Mouse (Mus musculus) heart, embryonic 11.5 days (tissue): ENCODE data around the gene Tmem217. TPM values are rescaled to one million over a fixed set of nuclear protein-coding genes. Genes with fewer than 3 reads are reported as not detected.

Source experiments
- ATAC-seq: fragments of 200-750 bp; cut with Nextera tagmentation; replicated peaks from 2 replicates; pipeline ENCODE4 v1.8.0; 2017; ENCODE audit warnings: moderate library complexity; ENCODE audit not compliant: insufficient number of reproducible peaks, low FRiP score, low TSS enrichment
- H3K27ac ChIP-seq: fragments of 300-500 bp; sonication (generic); 2 replicates; pipeline ENCODE4 v1.5.1; 2014; ENCODE audit warnings: mild to moderate bottlenecking, low read depth, low read length
- H3K27me3 ChIP-seq: fragments of 300-500 bp; sonication (generic); 2 replicates; pipeline ENCODE4 v1.6.1; 2014; ENCODE audit warnings: mild to moderate bottlenecking, low read length, mixed read lengths; ENCODE audit not compliant: control insufficient read depth, insufficient read depth
- H3K36me3 ChIP-seq: fragments of 300-500 bp; sonication (generic); 2 replicates; pipeline ENCODE4 v1.6.1; 2014; ENCODE audit warnings: mild to moderate bottlenecking, low read length, moderate library complexity, mixed read lengths; ENCODE audit not compliant: control insufficient read depth, insufficient read depth
- H3K4me1 ChIP-seq: fragments of 300-500 bp; sonication (generic); 2 replicates; pipeline ENCODE4 v1.6.1; 2014; ENCODE audit warnings: low read length; ENCODE audit not compliant: control insufficient read depth, insufficient read depth
- H3K4me2 ChIP-seq: fragments of 300-500 bp; sonication (generic); 2 replicates; pipeline ENCODE4 v1.6.1; 2014; ENCODE audit warnings: mild to moderate bottlenecking, moderate library complexity
- H3K4me3 ChIP-seq: fragments of 300-500 bp; sonication (generic); 2 replicates; pipeline ENCODE4 v1.5.1; 2014; ENCODE audit warnings: low read depth, low read length
- H3K9ac ChIP-seq: fragments of 300-500 bp; sonication (generic); 2 replicates; pipeline ENCODE4 v1.6.1; 2014; ENCODE audit warnings: mild to moderate bottlenecking, low read depth, low read length, moderate library complexity
- H3K9me3 ChIP-seq: fragments of 300-500 bp; sonication (generic); replicated peaks from 2 replicates; pipeline ENCODE4 v1.6.1; 2016; ENCODE audit warnings: low read length; ENCODE audit not compliant: control insufficient read depth
- WGBS: fragments of 180-500 bp; shearing (Covaris S2); extraction: QIAGEN DNeasy Blood & Tissue Kit; methylation state at CpG from one replicate; pipeline ENCODE4 v1.1.7; 2014; ENCODE audit not compliant: insufficient replicate concordance; 5-methylcytosine and 5-hydroxymethylcytosine counted together
- polyA plus RNA-seq: library from polyadenylated mRNA; unstranded; fragments of >200 nt; fragmentation: Nextera tagmentation; extraction: Ambion mirVana; gene quantifications from 2 replicates; pipeline ENCODE4 v1.2.1, GENCODE M21; 2014

Tmem217 gene
- polyA plus RNA-seq, 1 experiment from 2014 or later: 0.13 TPM

- Histone ChIP-seq H3K27me3 (no peaks in the 10 kb centered on the region), H3K9me3 (no peaks in the 10 kb centered on the region), H3K4me1 (peaks cover 11% of the 10 kb centered on the region), H3K9ac (no peak overlapping the region), H3K4me2 (no peak overlapping the region), H3K4me3 (no peak overlapping the region), H3K27ac (no peak overlapping the region), H3K36me3 (peaks cover 6% of the 10 kb centered on the region)
- 91% methylated on average over 6 of the region's 6 CpGs for WGBS
- 0 out of 2 replicates have a peak, but pooled peaks have one; percentile 14 for ATAC-seq
These were observed 33.3 kb upstream of the Tmem217 start for GRCm38 (mm10) chr17:29585446-29585845.

GRCm38 (mm10) chr17:29584737-29585136, 32.6 kb upstream of the Tmem217 start:
- Histone ChIP-seq H3K4me2 (no peak overlapping the region), H3K36me3 (peaks cover 7% of the 10 kb centered on the region), H3K9ac (no peak overlapping the region), H3K27me3 (no peaks in the 10 kb centered on the region), H3K9me3 (no peaks in the 10 kb centered on the region), H3K4me3 (no peak overlapping the region), H3K27ac (no peak overlapping the region), H3K4me1 (peaks cover 9% of the 10 kb centered on the region)
- no peak for ATAC-seq
- 85% methylated on average over 3 of the region's 3 CpGs for WGBS

GRCm38 (mm10) chr17:29584306-29584705, 32.1 kb upstream of the Tmem217 start:
- H3K36me3 ChIP-seq: peaks cover 11% of the 10 kb centered on the region
- 69% methylated on average over 5 of the region's 5 CpGs for WGBS
- H3K9ac ChIP-seq: no peak overlapping the region

GRCm38 (mm10) chr17:29583569-29583968, 31.4 kb upstream of the Tmem217 start:
- Histone ChIP-seq H3K4me3 (no peak overlapping the region), H3K4me1 (no peaks in the 10 kb centered on the region), H3K9ac (no peak overlapping the region), H3K4me2 (no peak overlapping the region), H3K27me3 (no peaks in the 10 kb centered on the region), H3K36me3 (peaks cover 14% of the 10 kb centered on the region), H3K9me3 (no peaks in the 10 kb centered on the region), H3K27ac (no peak overlapping the region)
- WGBS: 77% methylated on average over 5 of the region's 5 CpGs
- no peak for ATAC-seq

More at GRCm38 (mm10) chr17:29584306-29584705, 32.1 kb upstream of the Tmem217 start:
- no peak overlapping the region for H3K4me2 ChIP-seq
- no peak for ATAC-seq
- H3K4me1 ChIP-seq: peaks cover 4% of the 10 kb centered on the region
- no peaks in the 10 kb centered on the region for H3K9me3 ChIP-seq
- H3K27ac ChIP-seq: no peak overlapping the region
- H3K27me3 ChIP-seq: no peaks in the 10 kb centered on the region
- H3K4me3 ChIP-seq: no peak overlapping the region

GRCm38 (mm10) chr17:29579579-29580126, 27.5 kb upstream of the Tmem217 start:
- Histone ChIP-seq H3K27me3 (no peaks in the 10 kb centered on the region), H3K4me2 (no peak overlapping the region), H3K9ac (no peak overlapping the region), H3K4me1 (no peaks in the 10 kb centered on the region), H3K27ac (no peak overlapping the region), H3K4me3 (no peak overlapping the region), H3K36me3 (peaks cover 12% of the 10 kb centered on the region), H3K9me3 (no peaks in the 10 kb centered on the region)
- no peak for ATAC-seq
- 72% methylated on average over 4 of the region's 4 CpGs for WGBS

GRCm38 (mm10) chr17:29569831-29570230, 17.6 kb upstream of the Tmem217 start:
- ATAC-seq: no peak
- 82% methylated on average over 6 of the region's 6 CpGs for WGBS
- Histone ChIP-seq H3K4me2 (no peak overlapping the region), H3K36me3 (peaks cover 24% of the 10 kb centered on the region), H3K9me3 (no peaks in the 10 kb centered on the region), H3K4me1 (no peaks in the 10 kb centered on the region), H3K9ac (no peak overlapping the region), H3K27ac (no peak overlapping the region), H3K4me3 (no peak overlapping the region), H3K27me3 (no peaks in the 10 kb centered on the region)

GRCm38 (mm10) chr17:29568435-29568834, 16.2 kb upstream of the Tmem217 start:
- Histone ChIP-seq H3K4me1 (no peaks in the 10 kb centered on the region), H3K4me3 (no peak overlapping the region), H3K27ac (no peak overlapping the region), H3K4me2 (no peak overlapping the region), H3K27me3 (no peaks in the 10 kb centered on the region), H3K9me3 (no peaks in the 10 kb centered on the region), H3K36me3 (peaks cover 24% of the 10 kb centered on the region), H3K9ac (no peak overlapping the region)
- 83% methylated on average over 15 of the region's 15 CpGs for WGBS
- no peak for ATAC-seq

GRCm38 (mm10) chr17:29565521-29565920, 13.3 kb upstream of the Tmem217 start:
- Histone ChIP-seq H3K9me3 (no peaks in the 10 kb centered on the region), H3K4me3 (no peak overlapping the region), H3K27me3 (no peaks in the 10 kb centered on the region), H3K4me1 (no peaks in the 10 kb centered on the region), H3K9ac (no peak overlapping the region), H3K4me2 (no peak overlapping the region), H3K36me3 (peaks cover 8% of the 10 kb centered on the region), H3K27ac (no peak overlapping the region)
- 95% methylated on average over 5 of the region's 5 CpGs for WGBS
- no peak for ATAC-seq

GRCm38 (mm10) chr17:29558476-29558875, 6.3 kb upstream of the Tmem217 start:
- Histone ChIP-seq H3K36me3 (no peaks in the 10 kb centered on the region), H3K27ac (no peak overlapping the region), H3K9me3 (no peaks in the 10 kb centered on the region), H3K4me2 (no peak overlapping the region), H3K9ac (no peak overlapping the region), H3K4me3 (no peak overlapping the region), H3K27me3 (no peaks in the 10 kb centered on the region), H3K4me1 (peaks cover 15% of the 10 kb centered on the region)
- no peak for ATAC-seq
- WGBS: 69% methylated on average over 5 of the region's 5 CpGs
